ENCODE assay signal across 28 mouse cellular contexts in genomic region chr17:9529340-9529739, GRCm38 (mm10).
"Had no signal": no experiment of that assay in that cellular context is flagged by ENCODE, and none has a peak within 500 bp of the region (broad histone marks: within the 10 kb centered on the region; RNA-seq: fewer than 3 reads in every experiment).

No protein-coding gene starts in this region.

- H3K36me3 ChIP-seq: embryonic facial prominence, embryonic 10.5 days; embryonic facial prominence, embryonic 12.5 days; embryonic facial prominence, embryonic 13.5 days; embryonic facial prominence, embryonic 15.5 days; forebrain, embryonic 10.5 days; forebrain, embryonic 12.5 days; forebrain, embryonic 15.5 days had no signal

- H3K27me3 ChIP-seq: embryonic facial prominence, embryonic 12.5 days; embryonic facial prominence, embryonic 13.5 days; embryonic facial prominence, embryonic 15.5 days; forebrain, embryonic 12.5 days; forebrain, embryonic 13.5 days; forebrain, embryonic 15.5 days had no signal

- DNase-seq: cerebellum, adult 8-10 months; cerebellum, adult 9-10 months; cerebellum, adult 9-11 months; cerebellum, postnatal 10 days; cerebellum, postnatal 14 days; cerebellum, postnatal 25 days; cerebellum, postnatal 36 days; embryo, embryonic 11 days; forebrain, postnatal 0 days; gastrocnemius, adult 2 months; gastrocnemius, postnatal 10 days; gastrocnemius, postnatal 14 days; gastrocnemius, postnatal 25 days; gastrocnemius, postnatal 36 days; heart, adult 11 months; heart, adult 18-20 months; heart, adult 2 months had no signal

- H3K9me3 ChIP-seq: embryonic facial prominence, embryonic 10.5 days; embryonic facial prominence, embryonic 12.5 days; embryonic facial prominence, embryonic 13.5 days; embryonic facial prominence, embryonic 15.5 days; forebrain, embryonic 10.5 days; forebrain, embryonic 12.5 days had no signal

- H3K27ac ChIP-seq: embryonic facial prominence, embryonic 10.5 days; embryonic facial prominence, embryonic 12.5 days; embryonic facial prominence, embryonic 13.5 days; embryonic facial prominence, embryonic 15.5 days; forebrain, embryonic 10.5 days; forebrain, embryonic 12.5 days; forebrain, embryonic 13.5 days; forebrain, embryonic 15.5 days; gastrocnemius, adult 2 months; heart, adult 2 months had no signal

- H3K4me3 ChIP-seq: embryonic facial prominence, embryonic 10.5 days; embryonic facial prominence, embryonic 12.5 days; embryonic facial prominence, embryonic 13.5 days; embryonic facial prominence, embryonic 15.5 days; erythroblast, embryonic 14.5 days; forebrain, embryonic 10.5 days; forebrain, embryonic 12.5 days; forebrain, embryonic 13.5 days; forebrain, embryonic 15.5 days; gastrocnemius, adult 2 months; heart, adult 2 months had no signal

- H3K4me1 ChIP-seq: embryonic facial prominence, embryonic 10.5 days; embryonic facial prominence, embryonic 12.5 days; embryonic facial prominence, embryonic 13.5 days; embryonic facial prominence, embryonic 15.5 days; forebrain, embryonic 10.5 days; forebrain, embryonic 12.5 days; forebrain, embryonic 13.5 days; forebrain, embryonic 15.5 days had no signal

- ATAC-seq: forebrain, embryonic 13.5 days; forebrain, embryonic 14.5 days; forebrain, embryonic 15.5 days; forebrain, embryonic 16.5 days; forebrain, postnatal 0 days had no signal
